Mouse (Mus musculus) E14TG2a.4 (cell line): ENCODE data around the gene Car6.

ENCODE experiments used
- H3K27me3 ChIP-seq: 2 replicates; pipeline ENCODE4 v1.6.1; 2014; ENCODE audit warnings: low read length, control low read depth; ENCODE audit not compliant: insufficient read depth
- H3K36me3 ChIP-seq: 2 replicates; pipeline ENCODE4 v1.6.1; 2014; ENCODE audit warnings: low read length, control low read depth; ENCODE audit not compliant: insufficient read depth
- H3K4me1 ChIP-seq: replicated peaks from 2 replicates; pipeline ENCODE4 v1.6.1; 2014; ENCODE audit warnings: low read depth, low read length, control low read depth
- H3K4me3 ChIP-seq: replicated peaks from 2 replicates; pipeline ENCODE4 v1.5.1; 2014; ENCODE audit warnings: mild to moderate bottlenecking, low read length
- H3K9me3 ChIP-seq: 2 replicates; pipeline ENCODE4 v1.6.1; 2014; ENCODE audit warnings: low read length, control low read depth
- CTCF ChIP-seq: conservative IDR thresholded peaks from 2 replicates; pipeline ENCODE4 v1.5.1; 2014; ENCODE audit warnings: low read length
- NANOG ChIP-seq: IDR thresholded peaks from 2 replicates; pipeline ENCODE4 v1.6.1; 2014; ENCODE audit warnings: borderline replicate concordance, low read length, mixed read lengths
- POU5F1 ChIP-seq: IDR thresholded peaks from 2 replicates; pipeline ENCODE4 v1.6.1; 2014; ENCODE audit warnings: low read length, borderline replicate concordance

Gene Car6

GRCm38 (mm10) chr4:150239503-150239902 lies 38.4 kb upstream of the Car6 start:
- Histone ChIP-seq H3K4me3 (peak overlapping the region; percentile 100), H3K9me3 (no peaks in the 10 kb centered on the region), H3K36me3 (peaks cover 72% of the 10 kb centered on the region), H3K4me1 (peaks cover 64% of the 10 kb centered on the region), H3K27me3 (no peaks in the 10 kb centered on the region)
- TF ChIP-seq POU5F1 (no peak), CTCF (no peak), NANOG (no peak)

- Histone ChIP-seq H3K27me3 (no peaks in the 10 kb centered on the region), H3K4me1 (peaks cover 64% of the 10 kb centered on the region), H3K9me3 (no peaks in the 10 kb centered on the region), H3K4me3 (peak overlapping the region; percentile 100), H3K36me3 (peaks cover 67% of the 10 kb centered on the region)
- TF ChIP-seq POU5F1 (no peak), NANOG (no peak), CTCF (no peak)
Observed at GRCm38 (mm10) chr4:150239087-150239480, 38.0 kb upstream of the Car6 start.

- Histone ChIP-seq H3K4me3 (peak overlapping the region; percentile 100), H3K9me3 (no peaks in the 10 kb centered on the region), H3K4me1 (peaks cover 59% of the 10 kb centered on the region), H3K27me3 (no peaks in the 10 kb centered on the region), H3K36me3 (peaks cover 62% of the 10 kb centered on the region)
- TF ChIP-seq NANOG (no peak), POU5F1 (no peak), CTCF (no peak)
Observed at GRCm38 (mm10) chr4:150238433-150239086, 37.4 kb upstream of the Car6 start.

GRCm38 (mm10) chr4:150237636-150238361 lies 36.7 kb upstream of the Car6 start:
- H3K4me3 ChIP-seq = peak overlapping the region; percentile 100
- TF ChIP-seq NANOG (no peak), POU5F1 (no peak), CTCF (no peak)
- no peaks in the 10 kb centered on the region for H3K9me3 ChIP-seq

GRCm38 (mm10) chr4:150236521-150237481 lies 35.7 kb upstream of the Car6 start, which contains the start of gene Eno1:
Gene Eno1, plus strand, starts transcription at chr4:150236721.
- no peaks in the 10 kb centered on the region for H3K9me3 ChIP-seq

More at GRCm38 (mm10) chr4:150237636-150238361, 36.7 kb upstream of the Car6 start:
- Histone ChIP-seq H3K36me3 (peaks cover 55% of the 10 kb centered on the region), H3K4me1 (peaks cover 55% of the 10 kb centered on the region), H3K27me3 (no peaks in the 10 kb centered on the region)

GRCm38 (mm10) chr4:150236031-150236430 lies 34.9 kb upstream of the Car6 start:
- no peaks in the 10 kb centered on the region for H3K9me3 ChIP-seq
- peaks cover 37% of the 10 kb centered on the region for H3K36me3 ChIP-seq
- H3K4me3 ChIP-seq = peak overlapping the region; percentile 100
- peaks cover 54% of the 10 kb centered on the region for H3K4me1 ChIP-seq
- H3K27me3 ChIP-seq = no peaks in the 10 kb centered on the region; the same call in 1 of the 2 replicates
- no peak for TF ChIP-seq CTCF
- TF ChIP-seq NANOG = no peak
- TF ChIP-seq POU5F1 = no peak

More at GRCm38 (mm10) chr4:150236521-150237481, 35.7 kb upstream of the Car6 start, which contains the start of gene Eno1:
- no peaks in the 10 kb centered on the region for H3K27me3 ChIP-seq
- H3K36me3 ChIP-seq = peaks cover 45% of the 10 kb centered on the region
- peaks cover 54% of the 10 kb centered on the region for H3K4me1 ChIP-seq
- TF ChIP-seq POU5F1 (no peak), CTCF (no peak), NANOG (no peak)
- peak within 1 kb of the TSS; percentile 100 for H3K4me3 ChIP-seq

GRCm38 (mm10) chr4:150235585-150235984 lies 34.5 kb upstream of the Car6 start:
- Histone ChIP-seq H3K9me3 (no peaks in the 10 kb centered on the region), H3K36me3 (peaks cover 32% of the 10 kb centered on the region), H3K4me3 (no peak overlapping the region), H3K27me3 (no peaks in the 10 kb centered on the region; the same call in 1 of the 2 replicates), H3K4me1 (peaks cover 55% of the 10 kb centered on the region)
- TF ChIP-seq POU5F1 (no peak), NANOG (no peak), CTCF (no peak)
